Mouse (Mus musculus): ENCODE results near the gene Rbks. TPM values are rescaled to one million over a fixed set of nuclear protein-coding genes. Genes with fewer than 3 reads are reported as not detected.

The Rbks gene
- polyA plus RNA-seq, 1 experiment from 2014 or later, result 8.5 TPM

DNA sequence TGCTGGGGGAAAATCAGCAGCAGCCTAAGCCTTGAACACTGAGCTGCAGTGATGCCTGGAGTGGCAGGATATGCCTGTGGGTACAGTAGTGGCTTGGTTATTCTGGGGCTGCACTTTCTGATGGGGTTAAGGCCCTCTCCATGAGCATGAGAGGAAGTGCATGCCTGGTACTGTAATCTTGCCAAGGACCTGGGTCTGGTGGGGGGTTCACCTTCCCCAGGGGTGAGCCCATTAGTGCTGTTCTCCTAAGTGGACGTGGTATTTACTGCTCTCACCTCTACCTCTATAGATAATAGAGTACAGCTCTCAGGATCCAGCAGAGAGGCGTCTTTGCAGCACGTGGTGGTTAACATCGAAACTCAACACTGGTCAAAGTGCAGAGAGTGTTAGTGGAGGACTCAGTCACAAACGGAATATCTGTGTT lies 16.4 kb upstream of the Rbks start:
- H3K36me3 ChIP-seq (ENCODE audit: control insufficient read depth, insufficient read depth, low read length), result no peaks in the 10 kb centered on the region
- peak; percentile 56 for ATAC-seq (replicated peaks; ENCODE audit: low FRiP score, low TSS enrichment, low read depth)
- DNase-seq (ENCODE audit: low spot score), result peak; percentile 55
- no peak overlapping the region for H3K9ac ChIP-seq (ENCODE audit: low read length)
- no peak overlapping the region for H3K4me2 ChIP-seq (ENCODE audit: low read length)
- 0 out of 2 replicates have a peak, but pooled peaks cover 3% of the 10 kb centered on the region for H3K9me3 ChIP-seq (ENCODE audit: control insufficient read depth, low read length)
- no peaks in the 10 kb centered on the region for H3K27me3 ChIP-seq (replicated peaks; ENCODE audit: control insufficient read depth, insufficient read depth, low read length)
- 0 out of 2 replicates have a peak, but pooled peaks cover 6% of the 10 kb centered on the region for H3K4me1 ChIP-seq (replicated peaks; ENCODE audit: control insufficient read depth, insufficient read depth, low read length)
- 55% methylated on average over 5 of the region's 5 CpGs for WGBS
- peak overlapping the region; percentile 96 for H3K27ac ChIP-seq (ENCODE audit: low read depth)
- no peak overlapping the region for H3K4me3 ChIP-seq (ENCODE audit: low read depth, low read length)

DNA sequence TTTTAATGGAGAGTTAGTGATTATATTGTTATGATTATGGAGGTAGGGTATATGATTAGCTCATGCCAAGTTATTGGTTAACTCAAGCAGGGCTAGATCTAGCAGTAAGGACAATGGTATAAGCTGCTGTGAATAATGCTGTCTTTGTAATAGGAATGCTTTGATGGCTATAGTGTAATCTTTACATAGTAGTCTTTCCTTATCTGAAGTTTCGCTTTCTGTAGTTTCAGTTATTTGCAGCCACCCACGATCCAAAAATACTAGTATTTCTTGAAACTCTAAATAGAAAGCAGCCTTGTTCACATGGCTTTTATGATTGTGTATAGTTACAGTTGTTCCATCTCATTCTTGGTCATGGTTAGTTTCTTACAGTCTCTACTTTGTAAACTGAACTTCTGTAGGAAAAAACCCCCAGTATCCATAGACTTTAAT lies 15.9 kb upstream of the Rbks start:
- Histone ChIP-seq H3K4me2 (ENCODE audit: low read length) (no peak overlapping the region), H3K9ac (ENCODE audit: low read length) (no peak overlapping the region), H3K27me3 (replicated peaks; ENCODE audit: control insufficient read depth, insufficient read depth, low read length) (no peaks in the 10 kb centered on the region), H3K36me3 (ENCODE audit: control insufficient read depth, insufficient read depth, low read length) (no peaks in the 10 kb centered on the region), H3K9me3 (ENCODE audit: control insufficient read depth, low read length) (0 out of 2 replicates have a peak, but pooled peaks cover 3% of the 10 kb centered on the region), H3K4me3 (ENCODE audit: low read depth, low read length) (no peak overlapping the region), H3K4me1 (replicated peaks; ENCODE audit: control insufficient read depth, insufficient read depth, low read length) (0 out of 2 replicates have a peak, but pooled peaks cover 6% of the 10 kb centered on the region), H3K27ac (ENCODE audit: low read depth) (peak overlapping the region; percentile 96)
- ATAC-seq (replicated peaks; ENCODE audit: low FRiP score, low TSS enrichment, low read depth), result peak; percentile 90
- WGBS, result 73% methylated on average over 2 of the region's 2 CpGs
- no peak for DNase-seq (ENCODE audit: low spot score)

DNA sequence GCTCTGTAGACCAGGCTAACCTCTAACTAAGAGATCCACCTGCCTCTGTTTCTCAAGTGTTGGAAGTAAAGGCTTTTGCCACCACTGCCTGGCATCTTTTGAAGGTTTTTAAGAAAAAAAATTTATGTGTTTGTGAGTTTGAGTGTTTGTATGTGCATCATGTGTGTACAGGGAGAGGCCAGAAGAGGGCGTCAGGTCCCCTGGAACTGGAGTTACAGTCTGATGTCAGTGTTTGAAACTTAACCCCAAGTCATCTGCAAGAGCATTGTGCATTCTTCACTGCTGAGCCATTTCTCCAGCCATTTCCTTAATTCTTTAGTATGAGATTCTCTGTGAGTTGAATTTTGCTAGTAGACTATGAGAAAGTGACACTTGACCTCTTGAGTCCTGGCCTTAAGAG lies 12.0 kb upstream of the Rbks start:
- WGBS, result 94% methylated on average over 1 of the region's 1 CpGs
- H3K9me3 ChIP-seq (ENCODE audit: control insufficient read depth, low read length), result 0 out of 2 replicates have a peak, but pooled peaks cover 3% of the 10 kb centered on the region
- no peak overlapping the region for H3K4me2 ChIP-seq (ENCODE audit: low read length)
- H3K4me1 ChIP-seq (replicated peaks; ENCODE audit: control insufficient read depth, insufficient read depth, low read length), result 0 out of 2 replicates have a peak, but pooled peaks cover 3% of the 10 kb centered on the region
- H3K36me3 ChIP-seq (ENCODE audit: control insufficient read depth, insufficient read depth, low read length), result no peaks in the 10 kb centered on the region
- ATAC-seq (replicated peaks; ENCODE audit: low FRiP score, low TSS enrichment, low read depth) (no peak), DNase-seq (ENCODE audit: low spot score) (no peak)
- H3K4me3 ChIP-seq (ENCODE audit: low read depth, low read length), result no peak overlapping the region
- H3K27me3 ChIP-seq (replicated peaks; ENCODE audit: control insufficient read depth, insufficient read depth, low read length), result no peaks in the 10 kb centered on the region
- no peak overlapping the region for H3K27ac ChIP-seq (ENCODE audit: low read depth)
- no peak overlapping the region for H3K9ac ChIP-seq (ENCODE audit: low read length)

DNA sequence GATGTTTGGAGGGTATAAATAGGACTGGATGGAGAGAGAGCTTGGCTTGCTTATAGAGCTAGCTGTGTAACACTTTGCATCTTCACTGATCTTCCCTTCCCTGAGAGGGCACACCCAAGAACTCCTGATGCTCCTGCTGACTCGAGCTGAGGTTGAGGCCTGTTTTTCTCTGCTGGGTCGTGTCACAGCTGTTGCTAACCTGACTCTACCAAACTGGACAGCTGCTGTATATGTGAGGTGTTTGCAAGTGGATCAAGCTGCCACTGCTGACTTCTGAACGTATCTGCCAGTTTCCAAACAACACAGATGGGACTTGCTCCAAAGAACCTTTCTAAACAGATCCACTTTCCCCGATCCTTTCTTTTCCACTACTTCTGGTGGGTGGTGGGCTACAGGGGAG lies 9.4 kb upstream of the Rbks start:
- Histone ChIP-seq H3K27ac (ENCODE audit: low read depth) (no peak overlapping the region), H3K4me3 (ENCODE audit: low read depth, low read length) (no peak overlapping the region), H3K9ac (ENCODE audit: low read length) (no peak overlapping the region), H3K27me3 (replicated peaks; ENCODE audit: control insufficient read depth, insufficient read depth, low read length) (no peaks in the 10 kb centered on the region), H3K36me3 (ENCODE audit: control insufficient read depth, insufficient read depth, low read length) (peaks cover 12% of the 10 kb centered on the region; the same call in 1 of the 2 replicates), H3K4me1 (replicated peaks; ENCODE audit: control insufficient read depth, insufficient read depth, low read length) (no peaks in the 10 kb centered on the region), H3K4me2 (ENCODE audit: low read length) (no peak overlapping the region), H3K9me3 (ENCODE audit: control insufficient read depth, low read length) (0 out of 2 replicates have a peak, but pooled peaks cover 3% of the 10 kb centered on the region)
- 76% methylated on average over 4 of the region's 4 CpGs for WGBS
- DNase-seq (ENCODE audit: low spot score), result no peak
- ATAC-seq (replicated peaks; ENCODE audit: low FRiP score, low TSS enrichment, low read depth), result no peak

DNA sequence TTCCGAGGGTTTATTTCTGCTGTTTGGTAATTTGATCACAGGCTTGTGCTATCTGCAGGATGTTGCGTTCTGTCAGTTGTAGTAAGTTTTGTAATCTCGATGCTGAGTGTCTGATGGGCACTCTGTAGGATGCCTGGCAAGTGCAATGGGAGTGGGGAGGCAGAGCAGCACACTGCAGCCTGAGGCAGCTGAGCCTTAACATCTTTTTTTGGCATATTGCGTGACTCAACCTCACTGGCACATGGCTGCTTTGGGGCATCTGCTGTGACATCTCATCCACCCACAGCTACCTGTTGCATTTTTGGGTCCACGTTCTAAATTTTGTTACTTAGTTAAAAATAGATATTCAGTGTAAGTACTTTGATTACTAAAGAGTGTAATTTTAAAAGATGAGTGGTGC lies 7.5 kb upstream of the Rbks start:
- no peak overlapping the region for H3K27ac ChIP-seq (ENCODE audit: low read depth)
- DNase-seq (ENCODE audit: low spot score) (no peak), ATAC-seq (replicated peaks; ENCODE audit: low FRiP score, low TSS enrichment, low read depth) (no peak)
- H3K27me3 ChIP-seq (replicated peaks; ENCODE audit: control insufficient read depth, insufficient read depth, low read length), result no peaks in the 10 kb centered on the region
- H3K4me1 ChIP-seq (replicated peaks; ENCODE audit: control insufficient read depth, insufficient read depth, low read length), result no peaks in the 10 kb centered on the region
- no peak overlapping the region for H3K9ac ChIP-seq (ENCODE audit: low read length)
- no peak overlapping the region for H3K4me3 ChIP-seq (ENCODE audit: low read depth, low read length)
- H3K36me3 ChIP-seq (ENCODE audit: control insufficient read depth, insufficient read depth, low read length), result peaks cover 13% of the 10 kb centered on the region; the same call in 1 of the 2 replicates
- no peak overlapping the region for H3K4me2 ChIP-seq (ENCODE audit: low read length)
- 0 out of 2 replicates have a peak, but pooled peaks cover 3% of the 10 kb centered on the region for H3K9me3 ChIP-seq (ENCODE audit: control insufficient read depth, low read length)
- 73% methylated on average over 5 of the region's 5 CpGs for WGBS

DNA sequence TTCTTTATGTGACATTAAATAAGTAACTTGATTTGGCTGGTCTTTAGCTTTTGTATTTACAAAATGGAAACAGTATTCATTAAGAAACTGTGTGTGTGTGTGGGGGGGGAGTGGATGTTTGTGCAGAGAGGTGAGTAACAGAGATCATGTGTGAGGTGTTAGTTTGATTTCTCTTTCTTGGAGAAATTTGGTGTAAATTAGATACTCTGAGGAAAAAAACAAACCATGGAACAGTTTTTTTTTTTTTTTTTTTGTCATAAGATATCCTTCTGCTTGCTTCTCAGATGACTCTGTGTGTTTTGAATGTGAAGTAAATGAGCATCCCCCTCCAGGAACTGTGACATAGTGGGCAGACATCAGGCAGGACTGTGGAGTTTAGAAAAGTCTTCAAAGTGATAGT lies 2.0 kb upstream of the Rbks start:
- H3K36me3 ChIP-seq (ENCODE audit: control insufficient read depth, insufficient read depth, low read length), result peaks cover 13% of the 10 kb centered on the region; the same call in 1 of the 2 replicates
- ATAC-seq (replicated peaks; ENCODE audit: low FRiP score, low TSS enrichment, low read depth), result no peak
- H3K27ac ChIP-seq (ENCODE audit: low read depth), result no peak overlapping the region
- H3K9me3 ChIP-seq (ENCODE audit: control insufficient read depth, low read length), result no peaks in the 10 kb centered on the region
- no peak for DNase-seq (ENCODE audit: low spot score)
- no peaks in the 10 kb centered on the region for H3K27me3 ChIP-seq (replicated peaks; ENCODE audit: control insufficient read depth, insufficient read depth, low read length)
- H3K4me1 ChIP-seq (replicated peaks; ENCODE audit: control insufficient read depth, insufficient read depth, low read length), result 0 out of 2 replicates have a peak, but pooled peaks cover 7% of the 10 kb centered on the region
- no peak overlapping the region for H3K9ac ChIP-seq (ENCODE audit: low read length)
- H3K4me3 ChIP-seq (ENCODE audit: low read depth, low read length), result no peak overlapping the region
- H3K4me2 ChIP-seq (ENCODE audit: low read length), result no peak overlapping the region

DNA sequence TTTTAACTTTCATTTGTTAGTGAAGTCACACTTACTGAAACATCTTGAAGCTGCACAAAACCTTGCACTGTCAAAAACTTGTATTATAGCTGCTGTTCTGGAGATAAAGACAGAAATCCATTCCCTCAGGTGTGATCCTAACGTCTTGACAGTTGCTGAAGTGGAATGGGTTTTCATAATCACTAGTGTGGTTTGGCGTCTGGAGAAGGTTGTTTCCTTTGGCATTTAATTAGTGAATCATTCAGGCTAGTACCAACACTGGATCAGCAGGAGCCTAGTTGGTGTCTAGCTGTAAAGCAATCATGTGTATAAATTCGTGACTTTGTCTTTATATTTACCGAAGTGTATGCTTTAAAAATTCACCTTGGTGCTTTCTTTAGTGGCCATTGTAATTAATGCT lies 1.5 kb upstream of the Rbks start:
- Histone ChIP-seq H3K27ac (ENCODE audit: low read depth) (no peak overlapping the region), H3K4me2 (ENCODE audit: low read length) (peak overlapping the region; percentile 71), H3K27me3 (replicated peaks; ENCODE audit: control insufficient read depth, insufficient read depth, low read length) (no peaks in the 10 kb centered on the region), H3K36me3 (ENCODE audit: control insufficient read depth, insufficient read depth, low read length) (peaks cover 10% of the 10 kb centered on the region; the same call in 1 of the 2 replicates), H3K4me1 (replicated peaks; ENCODE audit: control insufficient read depth, insufficient read depth, low read length) (0 out of 2 replicates have a peak, but pooled peaks cover 7% of the 10 kb centered on the region), H3K9ac (ENCODE audit: low read length) (no peak overlapping the region; the same call in 1 of the 2 replicates), H3K9me3 (ENCODE audit: control insufficient read depth, low read length) (no peaks in the 10 kb centered on the region), H3K4me3 (ENCODE audit: low read depth, low read length) (peak overlapping the region; percentile 8; the same call in 1 of the 2 replicates)
- 55% methylated on average over 4 of the region's 4 CpGs for WGBS
- ATAC-seq (replicated peaks; ENCODE audit: low FRiP score, low TSS enrichment, low read depth) (no peak), DNase-seq (ENCODE audit: low spot score) (no peak)

DNA sequence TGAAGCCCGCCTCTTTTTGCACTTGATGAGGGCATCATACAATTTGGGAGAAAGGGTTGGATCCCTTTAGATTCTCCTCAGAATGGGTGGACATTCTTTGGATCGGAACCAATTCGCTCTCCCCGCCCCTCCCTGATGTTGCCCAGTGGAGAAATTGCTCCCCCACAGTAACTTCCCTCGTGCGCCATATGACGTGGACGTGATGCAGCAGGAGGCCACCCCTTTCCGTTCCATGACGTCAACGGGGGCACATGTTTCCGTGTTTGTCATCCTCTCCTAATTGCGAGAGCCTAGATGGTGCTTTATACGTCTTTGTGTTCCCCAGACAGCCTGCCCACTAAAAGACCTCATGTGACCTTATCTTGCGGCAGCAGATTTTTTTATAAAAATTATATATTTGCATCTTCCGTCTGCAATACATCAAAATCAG lies 885 bp upstream of the Rbks start:
- 4% methylated on average over 16 of the region's 16 CpGs for WGBS
- peak; percentile 65 for ATAC-seq (replicated peaks; ENCODE audit: low FRiP score, low TSS enrichment, low read depth)
- H3K27me3 ChIP-seq (replicated peaks; ENCODE audit: control insufficient read depth, insufficient read depth, low read length), result no peaks in the 10 kb centered on the region

More for the DNA sequence above, 885 bp upstream of the Rbks start:
- DNase-seq (ENCODE audit: low spot score), result peak; percentile 93
- Histone ChIP-seq H3K27ac (ENCODE audit: low read depth) (peak overlapping the region; percentile 94), H3K4me3 (ENCODE audit: low read depth, low read length) (peak overlapping the region; percentile 78), H3K36me3 (ENCODE audit: control insufficient read depth, insufficient read depth, low read length) (peaks cover 10% of the 10 kb centered on the region; the same call in 1 of the 2 replicates), H3K9ac (ENCODE audit: low read length) (peak overlapping the region; percentile 84), H3K9me3 (ENCODE audit: control insufficient read depth, low read length) (no peaks in the 10 kb centered on the region), H3K4me1 (replicated peaks; ENCODE audit: control insufficient read depth, insufficient read depth, low read length) (0 out of 2 replicates have a peak, but pooled peaks cover 7% of the 10 kb centered on the region), H3K4me2 (ENCODE audit: low read length) (peak overlapping the region; percentile 71)
